Mouse (Mus musculus) heart, embryonic 16.5 days (tissue): ENCODE data around the gene Cfap99. TPM values are rescaled to one million over a fixed set of nuclear protein-coding genes. Genes with fewer than 3 reads are reported as not detected.

Source experiments
- ATAC-seq: fragments of 200-750 bp; cut with Nextera tagmentation; replicated peaks from 2 replicates; pipeline ENCODE4 v1.8.0; 2017; ENCODE audit warnings: moderate number of reproducible peaks; ENCODE audit not compliant: insufficient read depth, low FRiP score; ENCODE audit errors: extremely low read depth
- H3K27ac ChIP-seq: fragments of 300-500 bp; sonication (generic); 2 replicates; pipeline ENCODE4 v1.5.1; 2014; ENCODE audit warnings: mild to moderate bottlenecking, low read length, control low read depth, moderate library complexity
- H3K27me3 ChIP-seq: fragments of 300-500 bp; sonication (generic); 2 replicates; pipeline ENCODE4 v1.6.1; 2014; ENCODE audit warnings: low read length, mixed read lengths; ENCODE audit not compliant: control insufficient read depth, insufficient read depth
- H3K36me3 ChIP-seq: fragments of 300-500 bp; sonication (generic); 2 replicates; pipeline ENCODE4 v1.6.1; 2014; ENCODE audit not compliant: control insufficient read depth, insufficient read depth
- H3K4me1 ChIP-seq: fragments of 300-500 bp; sonication (generic); 2 replicates; pipeline ENCODE4 v1.6.1; 2014; ENCODE audit warnings: low read length, mixed read lengths; ENCODE audit not compliant: control insufficient read depth, insufficient read depth
- H3K4me2 ChIP-seq: fragments of 300-500 bp; sonication (generic); 2 replicates; pipeline ENCODE4 v1.6.1; 2014; ENCODE audit warnings: low read depth, mild to moderate bottlenecking, control low read depth, low read length
- H3K4me3 ChIP-seq: fragments of 300-500 bp; sonication (generic); 2 replicates; pipeline ENCODE4 v1.5.1; 2014; ENCODE audit warnings: mild to moderate bottlenecking, control low read depth, low read length
- H3K9ac ChIP-seq: fragments of 300-500 bp; sonication (generic); 2 replicates; pipeline ENCODE4 v1.6.1; 2014; ENCODE audit warnings: low read length, control low read depth
- H3K9me3 ChIP-seq: fragments of 300-500 bp; sonication (generic); replicated peaks from 2 replicates; pipeline ENCODE4 v1.6.1; 2016; ENCODE audit warnings: low read length; ENCODE audit not compliant: control insufficient read depth
- WGBS: fragments of 180-500 bp; shearing (Covaris S2); extraction: QIAGEN DNeasy Blood & Tissue Kit; methylation state at CpG from one replicate; pipeline ENCODE4 v1.1.7; 2014; 5-methylcytosine and 5-hydroxymethylcytosine counted together
- polyA plus RNA-seq: library from polyadenylated mRNA; unstranded; fragments of >200 nt; fragmentation: Nextera tagmentation; extraction: Ambion mirVana; gene quantifications from 2 replicates; pipeline ENCODE4 v1.2.1, GENCODE M21; 2015

The Cfap99 gene
- polyA plus RNA-seq, 1 experiment from 2014 or later = 0.08 TPM

DNA sequence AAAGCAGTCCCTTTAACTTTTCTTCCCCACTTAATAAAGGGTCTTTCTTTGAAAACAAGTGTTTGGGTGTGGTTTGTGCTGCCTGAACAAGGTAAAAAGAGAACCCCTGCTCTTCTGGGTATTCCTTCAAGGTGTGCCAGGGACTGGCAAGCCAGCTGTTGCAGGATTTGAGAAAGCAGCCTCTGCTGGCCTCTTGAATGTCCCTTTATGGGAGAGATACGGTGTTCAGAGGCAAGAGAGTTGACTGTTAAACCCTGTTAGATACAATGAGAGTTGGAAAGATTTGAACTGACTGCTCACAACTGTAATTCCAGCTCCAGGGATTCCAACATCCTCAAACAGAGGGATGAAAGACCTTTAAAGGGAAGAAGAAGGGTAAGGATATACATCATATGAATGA lies 45.7 kb downstream of the Cfap99 start:
- H3K9me3 ChIP-seq = no peaks in the 10 kb centered on the region
- H3K27me3 ChIP-seq = no peaks in the 10 kb centered on the region
- peaks cover 13% of the 10 kb centered on the region for H3K4me1 ChIP-seq
- no peak overlapping the region for H3K9ac ChIP-seq
- WGBS = 82% methylated on average over 1 of the region's 1 CpGs
- ATAC-seq = no peak
- H3K4me3 ChIP-seq = no peak overlapping the region
- no peak overlapping the region for H3K4me2 ChIP-seq
- no peak overlapping the region for H3K27ac ChIP-seq
- no peaks in the 10 kb centered on the region for H3K36me3 ChIP-seq

GRCm38 (mm10) chr5:34335539-34336096 lies 47.2 kb downstream of the Cfap99 start:
- Histone ChIP-seq H3K9me3 (no peaks in the 10 kb centered on the region), H3K27me3 (no peaks in the 10 kb centered on the region), H3K27ac (peak overlapping the region; percentile 88), H3K4me2 (peak overlapping the region; percentile 88), H3K4me3 (peak overlapping the region; percentile 99), H3K4me1 (peaks cover 13% of the 10 kb centered on the region), H3K36me3 (no peaks in the 10 kb centered on the region), H3K9ac (peak overlapping the region; percentile 84)
- WGBS = 1% methylated on average over 21 of the region's 21 CpGs
- peak; percentile 34 for ATAC-seq

- no peaks in the 10 kb centered on the region for H3K27me3 ChIP-seq
- under 1% methylated on average over 66 of the region's 67 CpGs for WGBS
- H3K27ac ChIP-seq = peak within 1 kb of the TSS; percentile 98
- H3K36me3 ChIP-seq = no peaks in the 10 kb centered on the region
- peak; percentile 96 for ATAC-seq
- peak within 1 kb of the TSS; percentile 94 for H3K4me2 ChIP-seq
- H3K9me3 ChIP-seq = no peaks in the 10 kb centered on the region
- peak within 1 kb of the TSS; percentile 99 for H3K4me3 ChIP-seq
- peaks cover 13% of the 10 kb centered on the region for H3K4me1 ChIP-seq
- peak within 1 kb of the TSS; percentile 99 for H3K9ac ChIP-seq
These were observed 47.8 kb downstream of the Cfap99 start, which contains the start of gene Rnf4 for GRCm38 (mm10) chr5:34336097-34336774. Gene Rnf4 (plus strand): TSS chr5:34336289.

DNA sequence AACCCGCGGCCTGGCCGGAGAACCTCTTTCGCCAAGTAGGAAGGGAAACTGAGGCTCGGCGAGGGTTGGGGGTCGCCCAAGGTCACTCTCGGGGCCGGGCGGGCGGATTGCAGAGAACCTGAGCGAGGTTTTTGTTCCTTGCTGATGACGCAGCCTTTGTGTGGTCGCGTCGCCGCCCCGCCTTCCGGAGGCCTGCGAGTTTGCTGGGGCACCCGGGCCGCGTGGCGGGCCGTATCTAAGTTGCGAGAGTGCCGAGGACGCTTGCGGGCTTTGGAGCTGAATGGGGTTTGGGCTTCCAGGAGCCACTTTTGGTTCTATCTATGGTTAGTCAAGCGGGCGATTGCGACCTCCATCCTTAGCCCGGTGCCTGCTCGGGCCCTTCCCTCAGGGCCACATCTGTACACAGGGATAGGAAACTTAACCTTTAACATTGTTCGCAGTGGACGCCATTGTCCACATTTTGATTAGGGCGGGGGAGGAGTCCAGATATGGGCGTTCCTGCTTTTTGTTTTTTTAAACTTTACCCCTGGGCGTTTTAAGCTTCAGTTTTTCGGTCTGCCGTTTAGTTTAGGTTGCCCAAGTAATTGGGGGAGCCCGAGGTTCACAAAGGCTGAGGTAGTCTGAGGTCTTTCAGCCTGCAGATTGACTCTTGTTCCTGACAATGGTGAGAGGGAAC lies 48.5 kb downstream of the Cfap99 start:
- Histone ChIP-seq H3K4me3 (peak overlapping the region; percentile 99), H3K36me3 (no peaks in the 10 kb centered on the region), H3K27me3 (no peaks in the 10 kb centered on the region), H3K9ac (peak overlapping the region; percentile 99), H3K4me1 (peaks cover 13% of the 10 kb centered on the region), H3K9me3 (no peaks in the 10 kb centered on the region), H3K4me2 (peak overlapping the region; percentile 94), H3K27ac (peak overlapping the region; percentile 98)
- WGBS = under 1% methylated on average over 42 of the region's 42 CpGs
- peak; percentile 37; the same call in 1 of the 2 replicates for ATAC-seq

DNA sequence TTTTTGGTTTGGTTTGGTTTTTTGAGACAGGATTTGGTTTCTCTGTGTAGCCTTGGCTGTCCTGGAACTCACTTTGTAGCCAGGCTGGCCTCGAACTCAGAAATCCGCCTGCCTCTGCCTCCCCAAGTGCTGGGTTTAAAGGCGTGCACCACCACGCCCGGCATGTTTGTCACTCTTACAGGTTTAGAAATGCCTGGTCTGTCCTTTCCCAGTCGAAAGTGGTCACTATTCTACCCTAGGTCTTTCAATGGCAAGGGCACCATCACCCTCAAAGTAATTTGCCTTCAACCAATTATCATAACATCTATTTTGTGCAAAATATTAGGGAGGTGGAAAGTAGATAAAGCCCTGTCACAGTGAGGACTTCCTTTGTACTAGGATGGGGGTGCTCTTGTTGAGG lies 51.8 kb downstream of the Cfap99 start:
- Histone ChIP-seq H3K9me3 (no peaks in the 10 kb centered on the region), H3K4me1 (peaks cover 12% of the 10 kb centered on the region), H3K27me3 (no peaks in the 10 kb centered on the region), H3K9ac (no peak overlapping the region), H3K4me3 (no peak overlapping the region), H3K27ac (no peak overlapping the region), H3K36me3 (peaks cover 11% of the 10 kb centered on the region; the same call in 1 of the 2 replicates), H3K4me2 (no peak overlapping the region)
- 90% methylated on average over 6 of the region's 6 CpGs for WGBS
- no peak for ATAC-seq

DNA sequence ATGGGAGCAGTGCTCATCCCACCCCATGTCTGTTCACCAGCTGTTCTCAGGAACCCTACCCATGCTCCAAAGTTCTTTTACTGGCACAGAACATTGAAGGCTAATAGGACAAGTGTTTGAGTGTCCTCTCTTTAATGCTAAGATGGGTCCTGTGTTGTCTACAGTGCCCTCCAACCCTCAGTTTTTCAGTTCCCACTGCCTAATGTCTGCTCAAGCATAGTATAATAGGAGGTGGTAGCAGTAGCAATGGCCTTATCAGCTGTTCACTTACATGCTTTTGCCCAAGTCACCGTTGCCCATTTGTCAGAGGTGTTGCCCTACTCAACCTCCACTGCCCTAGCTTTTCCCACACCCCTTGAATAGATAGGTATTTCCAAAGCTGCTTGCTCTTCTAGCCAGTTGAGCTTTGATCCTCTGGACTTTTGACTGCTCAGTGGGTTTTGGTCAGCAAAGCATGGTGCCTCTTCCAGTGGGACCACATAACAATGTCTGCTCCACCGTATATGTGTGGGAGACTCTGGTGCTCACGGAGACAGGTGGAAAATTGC lies 63.8 kb downstream of the Cfap99 start:
- 90% methylated on average over 3 of the region's 3 CpGs for WGBS
- H3K9me3 ChIP-seq = no peaks in the 10 kb centered on the region
- no peak overlapping the region for H3K27ac ChIP-seq
- no peak overlapping the region for H3K4me3 ChIP-seq
- no peaks in the 10 kb centered on the region for H3K27me3 ChIP-seq
- H3K9ac ChIP-seq = no peak overlapping the region
- peaks cover 68% of the 10 kb centered on the region for H3K36me3 ChIP-seq
- H3K4me2 ChIP-seq = no peak overlapping the region
- no peak for ATAC-seq
- H3K4me1 ChIP-seq = no peaks in the 10 kb centered on the region

- Histone ChIP-seq H3K4me2 (no peak overlapping the region), H3K4me1 (no peaks in the 10 kb centered on the region), H3K9me3 (no peaks in the 10 kb centered on the region), H3K27ac (no peak overlapping the region), H3K36me3 (peaks cover 21% of the 10 kb centered on the region), H3K9ac (no peak overlapping the region), H3K4me3 (no peak overlapping the region), H3K27me3 (no peaks in the 10 kb centered on the region)
- WGBS = 90% methylated on average over 3 of the region's 3 CpGs
- no peak for ATAC-seq
These were observed 71.9 kb downstream of the Cfap99 start for GRCm38 (mm10) chr5:34360261-34360660.

GRCm38 (mm10) chr5:34363115-34363514 lies 74.7 kb downstream of the Cfap99 start:
- H3K36me3 ChIP-seq = peaks cover 14% of the 10 kb centered on the region
- H3K9me3 ChIP-seq = no peaks in the 10 kb centered on the region
- no peaks in the 10 kb centered on the region for H3K4me1 ChIP-seq
- H3K27ac ChIP-seq = no peak overlapping the region
- no peaks in the 10 kb centered on the region for H3K27me3 ChIP-seq
- no peak overlapping the region for H3K4me3 ChIP-seq
- H3K4me2 ChIP-seq = no peak overlapping the region
- ATAC-seq = no peak
- H3K9ac ChIP-seq = no peak overlapping the region
